ENCODE assay signal across 17 mouse cellular contexts in the genomic region with DNA sequence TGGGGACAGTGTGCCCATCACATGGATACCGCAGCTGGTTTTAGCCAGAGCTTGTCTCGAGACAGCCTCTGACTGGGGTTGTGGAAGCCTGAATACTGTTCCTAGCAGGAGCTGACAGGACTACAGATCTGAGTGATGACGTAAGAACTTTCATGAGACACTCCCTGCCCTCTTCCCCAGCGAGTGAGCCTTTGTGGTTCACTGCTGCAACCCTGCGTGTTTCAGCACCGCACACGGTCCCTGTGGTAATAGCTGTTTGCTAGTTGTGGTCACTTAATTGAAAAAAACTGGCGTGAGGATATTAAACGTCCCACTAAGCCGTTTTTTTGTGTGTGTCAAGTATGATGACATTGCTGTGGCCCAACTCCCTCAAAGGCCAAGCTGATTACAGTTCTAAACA.
DNase-seq lines count a peak whose midpoint lies in the region; ATAC-seq and TF ChIP-seq lines count a peak whose summit lies in the region.
"Had no signal": no experiment of that assay in that cellular context is flagged by ENCODE, and none has a peak within 500 bp of the region (broad histone marks: within the 10 kb centered on the region; RNA-seq: fewer than 3 reads in every experiment).

No protein-coding gene starts in this region.

- peak; percentile 89 for DNase-seq in heart, adult 11 months
- DNase-seq in heart, adult 8-10 months (ENCODE audit: low spot score) = no peak
- DNase-seq in 3134 (ENCODE audit: extremely low read depth, insufficient read length, low spot score) (peak; percentile 67), Patski (ENCODE audit: low read depth, low spot score) (no peak)
- DNase-seq in gastrocnemius, postnatal 36 days = no peak
- no peak for DNase-seq in kidney, postnatal 14 days
- DNase-seq: cerebellum, adult 2 months; heart, postnatal 4 days; lung, embryonic 14.5 days; thymus, adult 2 months had no signal

- POLR2A ChIA-PET in Patski (lab: Charles Lee) = interaction anchor here (0.7 to 1.0 kb wide), 2 partner anchors 11 to 14 kb away, joined by 3 read pairs; no protein-coding TSS in a partner anchor

- H3K27me3 ChIP-seq in Patski = no peaks in the 10 kb centered on the region
- H3K27me3 ChIP-seq: heart, embryonic 15.5 days; stomach, embryonic 15.5 days had no signal

- peak; percentile 23 for ATAC-seq in Patski
- ATAC-seq in granulocyte monocyte progenitor cell, adult 5-6 weeks (replicated peaks; ENCODE audit: poor library complexity, severe bottlenecking) = peak; percentile 78
- no peak for ATAC-seq in megakaryocyte-erythroid progenitor cell, adult 5-6 weeks (replicated peaks; ENCODE audit: low FRiP score, low TSS enrichment, poor library complexity, severe bottlenecking)
- ATAC-seq: forebrain, embryonic 16.5 days; intestine, embryonic 16.5 days; midbrain, embryonic 16.5 days had no signal

- no peak for TF ChIP-seq CTCF in Patski (IDR thresholded peaks at IDR 0.05)

- CTCF ChIA-PET in Patski (lab: Charles Lee) = interaction anchor here (1.2 kb wide), 1 partner anchor 12 kb away, joined by 4 read pairs; no protein-coding TSS in a partner anchor

- intact Hi-C loops in gastrocnemius, postnatal 36 days (cut with DNase I) = loop anchor here (5.0 kb wide), 2 partner anchors 344 to 584 kb away; no protein-coding TSS in a partner anchor

- in situ Hi-C loops in Patski (cut with MboI; ENCODE audit: low pct_unique_long_range_greater_than_20kb) = no loop called here

Comparison
In these comparisons a context has a peak if more than half of its experiments do, and no peak if none do; other contexts are left out.
1. DNase-seq: peak in heart, adult 11 months (single experiment) and 3134 (single experiment); none in heart, adult 8-10 months (single experiment), Patski (single experiment), gastrocnemius, postnatal 36 days (0 of 2) and kidney, postnatal 14 days (single experiment).